ENCODE assay signal across 9 mouse cellular contexts in genomic region chr9:107900840-107901626, GRCm38 (mm10). TPM values are rescaled to one million over a fixed set of nuclear protein-coding genes. Genes with fewer than 3 reads are reported as not detected.
DNase-seq lines count a peak whose midpoint lies in the region; ATAC-seq and TF ChIP-seq lines count a peak whose summit lies in the region.
"Had no signal": no experiment of that assay in that cellular context is flagged by ENCODE, and none has a peak within 500 bp of the region (broad histone marks: within the 10 kb centered on the region; RNA-seq: fewer than 3 reads in every experiment).

No protein-coding gene starts in this region.

- H3K9me3 ChIP-seq in limb, embryonic 12.5 days: no peaks in the 10 kb centered on the region
- H3K9me3 ChIP-seq in midbrain, embryonic 14.5 days (ENCODE audit: control insufficient read depth, low read length): no peaks in the 10 kb centered on the region
- H3K9me3 ChIP-seq in stomach, embryonic 14.5 days (ENCODE audit: control insufficient read depth, low read depth, low read length): no peaks in the 10 kb centered on the region

- 3% methylated on average over 44 of the region's 44 CpGs for WGBS in limb, embryonic 12.5 days
- 2% methylated on average over 44 of the region's 44 CpGs for WGBS in midbrain, embryonic 14.5 days
- 10% methylated on average over 44 of the region's 44 CpGs for WGBS in stomach, embryonic 14.5 days

- H3K4me3 ChIP-seq in gastrocnemius, adult 2 months: no peak overlapping the region
- H3K4me3 ChIP-seq in limb, embryonic 12.5 days (replicated peaks): peak overlapping the region; percentile 39
- peak overlapping the region; percentile 22 for H3K4me3 ChIP-seq in midbrain, embryonic 14.5 days (replicated peaks; ENCODE audit: low read depth, low read length)
- H3K4me3 ChIP-seq in stomach, embryonic 14.5 days (ENCODE audit: low read depth, low read length): peak overlapping the region; percentile 20

- H3K36me3 ChIP-seq in limb, embryonic 12.5 days: peaks cover 19% of the 10 kb centered on the region
- peaks cover 41% of the 10 kb centered on the region for H3K36me3 ChIP-seq in midbrain, embryonic 14.5 days (ENCODE audit: control insufficient read depth, insufficient read depth, low read length)
- peaks cover 3% of the 10 kb centered on the region; the same call in 1 of the 2 replicates for H3K36me3 ChIP-seq in stomach, embryonic 14.5 days (ENCODE audit: control insufficient read depth, insufficient read depth, low read length)

- H3K27ac ChIP-seq in gastrocnemius, adult 2 months: no peak overlapping the region
- H3K27ac ChIP-seq in limb, embryonic 12.5 days: no peak overlapping the region
- peak overlapping the region; percentile 33; the same call in 1 of the 2 replicates for H3K27ac ChIP-seq in midbrain, embryonic 14.5 days (replicated peaks; ENCODE audit: low read depth, low read length)
- no peak overlapping the region for H3K27ac ChIP-seq in stomach, embryonic 14.5 days (ENCODE audit: low read length)

- peak overlapping the region; percentile 71 for H3K4me2 ChIP-seq in limb, embryonic 12.5 days
- H3K4me2 ChIP-seq in midbrain, embryonic 14.5 days (ENCODE audit: low read length): peak overlapping the region; percentile 56
- H3K4me2 ChIP-seq in stomach, embryonic 14.5 days (replicated peaks; ENCODE audit: low read depth, low read length): peak overlapping the region; percentile 38

- peaks cover 17% of the 10 kb centered on the region for H3K4me1 ChIP-seq in limb, embryonic 12.5 days (replicated peaks)
- no peaks in the 10 kb centered on the region for H3K4me1 ChIP-seq in midbrain, embryonic 14.5 days (ENCODE audit: control insufficient read depth, insufficient read depth, low read length)
- H3K4me1 ChIP-seq in stomach, embryonic 14.5 days (ENCODE audit: control insufficient read depth, insufficient read depth, low read length): peaks cover 13% of the 10 kb centered on the region; the same call in 1 of the 2 replicates

- TF ChIP-seq CTCF in gastrocnemius, adult 2 months (IDR thresholded peaks at IDR 0.05): peak; percentile 61

- intact Hi-C loops in gastrocnemius, adult 2 months (cut with DNase I): loop anchor here (5.0 kb wide), 3 partner anchors 46 to 151 kb away; partner anchors contain the start of gene Amigo3

- DNase-seq in gastrocnemius, adult 2 months: peak; percentile 62
- DNase-seq in gastrocnemius, adult 18-20 months (ENCODE audit: low spot score): no peak
- DNase-seq in cerebellum, adult 8-10 months: peak; percentile 93
- peak; percentile 88 for DNase-seq in forelimb bud, embryonic 11.5 days (ENCODE audit: low read depth, low spot score)
- DNase-seq in kidney, adult 8-10 months: peak; percentile 55 to 72
- DNase-seq in midbrain, embryonic 14.5 days: peak; percentile 90

- peaks cover 26% of the 10 kb centered on the region for H3K27me3 ChIP-seq in limb, embryonic 12.5 days
- H3K27me3 ChIP-seq in midbrain, embryonic 14.5 days (ENCODE audit: control insufficient read depth, insufficient read depth, low read length): peaks cover 5% of the 10 kb centered on the region; the same call in 1 of the 2 replicates
- H3K27me3 ChIP-seq in stomach, embryonic 14.5 days (ENCODE audit: control insufficient read depth, insufficient read depth, low read length): 0 out of 2 replicates have a peak, but pooled peaks cover 5% of the 10 kb centered on the region

- H3K9ac ChIP-seq in limb, embryonic 12.5 days (replicated peaks): peak overlapping the region; percentile 45
- peak overlapping the region; percentile 49 for H3K9ac ChIP-seq in midbrain, embryonic 14.5 days (replicated peaks; ENCODE audit: low read length)
- 0 out of 2 replicates have a peak overlapping the region, but pooled peaks have one; percentile 18 for H3K9ac ChIP-seq in stomach, embryonic 14.5 days (replicated peaks; ENCODE audit: low read depth, low read length)

- ATAC-seq in limb, embryonic 12.5 days (ENCODE audit: insufficient number of reproducible peaks, insufficient read depth, low FRiP score, low TSS enrichment, low read depth): peak; percentile 23; the same call in 1 of the 2 replicates
- ATAC-seq in midbrain, embryonic 14.5 days (ENCODE audit: low FRiP score, low TSS enrichment): peak; percentile 48; the same call in 1 of the 2 replicates
- ATAC-seq in stomach, embryonic 14.5 days (ENCODE audit: insufficient number of reproducible peaks, insufficient read depth, low FRiP score, low read depth): peak; percentile 50; the same call in 1 of the 2 replicates

RNA-seq across cellular contexts. Expression of gene Mst1r, which starts 5.6 kb away (rescaled TPM):
- under 1 TPM; 0.54 to 0.81 TPM for total RNA-seq in gastrocnemius, adult 2 months (2021)
- under 1 TPM; 0.39 to 0.52 TPM for total RNA-seq in gastrocnemius, adult 18-20 months (2021)
- polyA plus RNA-seq in limb, embryonic 12.5 days (2016; fragmentation: Nextera tagmentation; extraction: Ambion mirVana): 2.5 and 3.1 TPM in 2 replicates
- 0.58 and 0.82 TPM in 2 replicates for polyA plus RNA-seq in midbrain, embryonic 14.5 days (2014; fragmentation: Nextera tagmentation; extraction: Ambion mirVana)
- 3.3 and 5.1 TPM in 2 replicates for polyA plus RNA-seq in stomach, embryonic 14.5 days (2014; fragmentation: Nextera tagmentation; extraction: Ambion mirVana)

RNA-seq across cellular contexts. Expression of gene Mon1a, which starts 13.1 kb away (rescaled TPM):
- 10 to 100 TPM in 1 of 2 experiments, 1 to 10 TPM in 1; 9.6 to 11.3 TPM for total RNA-seq in gastrocnemius, adult 2 months (2021)
- 10 to 100 TPM; 10.8 to 11.1 TPM for total RNA-seq in gastrocnemius, adult 18-20 months (2021)
- 10.4 and 12.9 TPM in 2 replicates for polyA plus RNA-seq in limb, embryonic 12.5 days (2016; fragmentation: Nextera tagmentation; extraction: Ambion mirVana)
- polyA plus RNA-seq in midbrain, embryonic 14.5 days (2014; fragmentation: Nextera tagmentation; extraction: Ambion mirVana): 21.8 and 25.5 TPM in 2 replicates
- polyA plus RNA-seq in stomach, embryonic 14.5 days (2014; fragmentation: Nextera tagmentation; extraction: Ambion mirVana): 15.2 and 20.7 TPM in 2 replicates

RNA-seq across cellular contexts. Expression of gene Actl11, which starts 27.2 kb away (rescaled TPM):
- total RNA-seq in gastrocnemius, adult 2 months (2021): not detected
- total RNA-seq in gastrocnemius, adult 18-20 months (2021): not detected
- not detected in 2 replicates for polyA plus RNA-seq in limb, embryonic 12.5 days (2016; fragmentation: Nextera tagmentation; extraction: Ambion mirVana)
- not detected in 2 replicates for polyA plus RNA-seq in midbrain, embryonic 14.5 days (2014; fragmentation: Nextera tagmentation; extraction: Ambion mirVana)
- not detected in 2 replicates for polyA plus RNA-seq in stomach, embryonic 14.5 days (2014; fragmentation: Nextera tagmentation; extraction: Ambion mirVana)
- polyA plus RNA-seq: C2C12 had no signal

RNA-seq across cellular contexts. Expression of gene Rbm6, which starts 28.0 kb away (rescaled TPM):
- total RNA-seq in gastrocnemius, adult 2 months (2021): 10 to 100 TPM; 22.0 to 22.7 TPM
- total RNA-seq in gastrocnemius, adult 18-20 months (2021): 10 to 100 TPM; 16.6 to 18.3 TPM
- 111 TPM in 2 replicates for polyA plus RNA-seq in limb, embryonic 12.5 days (2016; fragmentation: Nextera tagmentation; extraction: Ambion mirVana)
- 72.6 and 95.5 TPM in 2 replicates for polyA plus RNA-seq in midbrain, embryonic 14.5 days (2014; fragmentation: Nextera tagmentation; extraction: Ambion mirVana)
- polyA plus RNA-seq in stomach, embryonic 14.5 days (2014; fragmentation: Nextera tagmentation; extraction: Ambion mirVana): 76.5 and 83.3 TPM in 2 replicates

RNA-seq across cellular contexts. Expression of gene Camkv, which starts 34.4 kb away (rescaled TPM):
- total RNA-seq in gastrocnemius, adult 2 months (2021): under 1 TPM in 1 of 2 experiments, not detected in 1; 0.22 TPM
- under 1 TPM; 0.26 to 0.34 TPM for total RNA-seq in gastrocnemius, adult 18-20 months (2021)
- 11.3 and 12.7 TPM in 2 replicates for polyA plus RNA-seq in limb, embryonic 12.5 days (2016; fragmentation: Nextera tagmentation; extraction: Ambion mirVana)
- polyA plus RNA-seq in midbrain, embryonic 14.5 days (2014; fragmentation: Nextera tagmentation; extraction: Ambion mirVana): 16.7 and 26.1 TPM in 2 replicates
- 1.6 and 1.9 TPM in 2 replicates for polyA plus RNA-seq in stomach, embryonic 14.5 days (2014; fragmentation: Nextera tagmentation; extraction: Ambion mirVana)
